Mouse (Mus musculus) cerebellum, adult 2 months (tissue): ENCODE data around the gene Higd2a.

Source experiments
- CTCF ChIP-seq: fragments of 200-500 bp; IDR thresholded peaks from 2 replicates; pipeline ENCODE4 v1.5.1; 2011; ENCODE audit warnings: low read depth, mild to moderate bottlenecking, control low read depth, low read length, moderate library complexity, borderline replicate concordance; ENCODE audit not compliant: insufficient read depth
- POLR2A ChIP-seq: fragments of 200-500 bp; IDR thresholded peaks from 2 replicates; pipeline ENCODE4 v1.6.1; 2011; ENCODE audit warnings: low read length, control low read depth, borderline replicate concordance; ENCODE audit not compliant: insufficient read depth

- no peak for TF ChIP-seq CTCF
- TF ChIP-seq POLR2A, result no peak
These were observed 19.3 kb upstream of the Higd2a start for GRCm38 (mm10) chr13:54570736-54571135.
